Mouse (Mus musculus): ENCODE measurements around the gene Foxj3.

DNA sequence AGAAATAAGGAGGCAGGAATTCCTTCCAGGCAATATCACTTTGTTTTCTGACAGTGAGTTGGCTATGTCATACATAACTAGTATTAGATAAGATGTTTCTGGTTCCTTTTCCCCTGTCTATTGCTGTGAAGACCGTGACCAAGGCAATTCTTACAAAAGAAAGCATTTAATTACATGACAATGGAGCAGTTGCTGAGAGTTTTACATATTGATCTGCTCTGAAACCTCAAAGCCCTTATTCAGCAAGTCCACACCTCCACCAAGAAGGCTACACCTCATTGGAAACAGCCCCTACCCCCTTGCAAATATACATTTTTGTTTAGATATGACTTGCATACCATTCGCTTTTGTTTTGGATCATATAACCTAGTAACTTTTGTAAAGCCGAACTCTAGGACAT is 55.7 kb downstream of the Foxj3 start:
- TF ChIP-seq CTCF (IDR thresholded peaks at IDR 0.05; ENCODE audit: control insufficient read depth, insufficient read depth, insufficient read length): no peak
- TF ChIP-seq MYOG (IDR thresholded peaks at IDR 0.05; ENCODE audit: control insufficient read depth, extremely low read depth, insufficient read length): no peak
- no peak for TF ChIP-seq CEBPB (IDR thresholded peaks at IDR 0.05; ENCODE audit: low read depth)
- TF ChIP-seq MAX (IDR thresholded peaks at IDR 0.05): no peak

Data from C2C12 (cell line).